Mouse (Mus musculus) lung, postnatal 0 days (tissue): Measurements from ENCODE around the gene Tmem255a.

Experiments used
- CTCF ChIP-seq: IDR thresholded peaks from 2 replicates; pipeline ENCODE4 v1.5.1; 2016; ENCODE audit warnings: antibody characterized with exemption, mild to moderate bottlenecking
- EP300 ChIP-seq: IDR thresholded peaks from 2 replicates; pipeline ENCODE4 v1.6.1; 2016; ENCODE audit warnings: antibody characterized with exemption, mild to moderate bottlenecking, control low read depth

DNA sequence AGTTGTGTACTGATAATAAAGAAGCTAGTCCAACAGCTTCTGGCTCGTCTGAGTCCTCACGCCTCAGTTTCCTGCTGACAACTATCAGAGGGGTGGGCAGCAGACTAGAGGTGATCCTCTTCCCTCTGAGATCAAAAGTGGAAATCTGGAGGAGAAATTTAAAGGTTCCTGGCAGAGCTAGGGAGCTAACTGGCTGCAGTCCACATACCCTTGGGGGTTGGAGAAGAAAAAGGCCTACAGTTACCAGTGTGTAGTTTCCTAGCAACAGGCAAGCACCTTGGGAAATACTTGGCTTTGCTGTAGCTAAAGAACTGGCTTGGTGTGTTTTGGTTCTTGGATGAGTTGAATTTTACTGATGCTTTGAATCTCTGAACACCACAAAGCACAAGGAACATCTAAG is 50.4 kb downstream of the Tmem255a start:
- no peak for TF ChIP-seq CTCF
- TF ChIP-seq EP300: no peak
